Mouse (Mus musculus) B cell, adult (primary cell): ENCODE data around the gene 3110018I06Rik. TPM values are rescaled to one million over a fixed set of nuclear protein-coding genes. Genes with fewer than 3 reads are reported as not detected.

Source experiments
- total RNA-seq: library from RNA; stranded (reverse); gene quantifications from 4 replicates; pipeline ENCODE4 v1.2.4, GENCODE M21; 2023; ENCODE audit not compliant: inconsistent age

Gene 3110018I06Rik
- not detected in 4 replicates for total RNA-seq

DNA sequence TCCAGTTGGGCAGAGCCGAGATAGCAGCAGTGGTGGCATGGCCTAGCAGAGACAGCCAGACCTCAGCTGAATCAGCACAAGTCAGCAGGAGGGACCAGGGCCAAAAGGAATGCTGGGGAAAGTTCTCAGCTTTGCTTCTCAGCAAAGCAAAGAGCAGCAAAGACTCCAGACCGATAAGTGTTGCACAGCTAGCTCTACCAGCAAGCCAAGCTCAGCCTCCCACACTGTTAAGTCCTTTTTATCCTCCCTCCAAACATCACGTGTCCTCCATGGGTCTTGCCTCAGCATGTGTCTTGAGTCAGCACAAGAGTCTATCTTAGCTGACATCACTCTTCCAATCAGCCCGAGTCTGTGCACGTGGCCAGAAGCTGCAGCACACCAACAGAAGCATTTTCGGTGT is at the start of gene 3110018I06Rik:
3110018I06Rik (plus strand) TSS at position 262 of the 400 bp plus-strand sequence.

